Mouse (Mus musculus) 3134 (cell line): ENCODE results near the gene Vps45.
A peak's percentile ranks its signal among the peaks of the same experiment; 100 is the strongest.

Experiments used
- DNase-seq: peaks from one replicate; pipeline ENCODE4 v3.0.0-alpha.2; 2011; ENCODE audit warnings: low spot score; ENCODE audit not compliant: insufficient read length; ENCODE audit errors: extremely low read depth

Vps45 gene

DNA sequence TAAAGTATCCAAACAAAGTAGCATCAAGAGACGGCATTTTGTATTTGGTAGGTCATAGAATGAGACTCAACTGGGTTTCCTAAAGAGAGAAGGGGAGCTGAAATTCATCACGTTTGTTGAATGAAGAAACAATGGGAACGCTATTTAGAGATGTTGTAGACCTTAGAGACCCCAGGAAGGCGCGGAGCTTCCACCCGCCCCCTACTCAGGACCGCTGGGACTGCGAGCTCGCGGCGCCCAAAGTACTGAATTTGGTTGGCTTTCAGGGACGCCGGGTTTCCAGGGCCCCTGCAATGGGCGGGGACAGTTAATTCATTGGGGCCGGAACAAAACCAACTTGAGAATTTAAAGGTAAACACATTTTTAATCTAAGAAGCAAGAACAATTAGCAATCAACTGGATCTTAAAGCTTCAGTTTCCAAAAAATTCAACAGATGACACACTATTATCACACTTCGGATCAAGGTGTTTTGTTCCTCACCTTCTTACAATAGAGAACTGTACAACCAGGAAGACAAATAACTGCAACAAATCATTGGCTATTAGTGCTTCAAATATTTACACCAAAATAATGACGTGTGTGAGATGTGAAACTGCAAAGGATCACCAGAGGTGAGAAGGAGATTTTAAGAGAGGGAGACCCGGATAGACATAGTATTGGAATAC, at the start of gene Vps45:
Gene Vps45, minus strand, starts transcription at position 236 of the 666 bp plus-strand sequence.
- DNase-seq: peak; percentile 73

DNA sequence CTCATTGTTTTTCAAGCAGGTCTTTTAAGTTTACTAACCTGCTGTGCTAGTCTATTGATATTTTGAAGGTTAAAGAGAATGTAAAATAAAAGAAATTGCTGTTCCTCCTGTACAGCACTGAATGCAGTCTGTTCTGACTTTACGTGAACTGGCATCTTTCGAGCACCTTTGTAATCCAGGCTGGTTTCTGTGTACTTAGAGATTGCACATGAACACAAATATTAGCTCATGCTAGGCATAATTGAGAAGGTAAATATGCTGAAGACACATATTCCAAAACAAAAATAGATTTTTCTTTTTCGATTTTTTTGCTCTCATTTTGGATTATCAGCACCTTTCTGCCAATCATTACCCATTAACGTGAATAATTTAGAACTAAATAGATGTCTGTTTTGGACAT, 47.9 kb upstream of the Vps45 start:
- no peak for DNase-seq

DNA sequence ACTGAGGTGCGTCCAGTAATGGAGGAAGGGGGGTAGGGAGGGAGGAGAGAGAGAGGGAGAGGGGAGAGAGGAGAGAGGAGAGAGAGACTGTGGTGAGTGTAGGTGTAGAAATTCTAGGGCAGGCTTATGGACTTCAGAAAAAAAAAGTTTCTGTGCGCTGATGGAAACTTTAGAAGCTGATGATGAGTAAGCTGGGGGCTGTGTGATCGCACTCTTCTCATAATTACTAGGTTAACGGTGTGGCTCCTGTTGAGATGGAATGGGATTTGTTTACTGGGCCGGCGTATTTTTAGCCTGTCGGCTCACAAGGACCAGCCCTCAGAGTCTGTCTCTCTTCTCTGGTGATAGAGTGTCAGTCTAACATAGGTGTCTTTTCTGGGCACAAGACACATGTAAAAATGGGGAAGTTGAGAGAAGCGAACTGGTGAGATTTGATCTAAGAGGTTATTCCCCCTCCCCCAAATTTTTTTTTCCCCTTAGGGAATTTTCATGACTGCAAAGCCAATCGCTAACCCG, 47.0 kb upstream of the Vps45 start:
- DNase-seq: no peak

DNA sequence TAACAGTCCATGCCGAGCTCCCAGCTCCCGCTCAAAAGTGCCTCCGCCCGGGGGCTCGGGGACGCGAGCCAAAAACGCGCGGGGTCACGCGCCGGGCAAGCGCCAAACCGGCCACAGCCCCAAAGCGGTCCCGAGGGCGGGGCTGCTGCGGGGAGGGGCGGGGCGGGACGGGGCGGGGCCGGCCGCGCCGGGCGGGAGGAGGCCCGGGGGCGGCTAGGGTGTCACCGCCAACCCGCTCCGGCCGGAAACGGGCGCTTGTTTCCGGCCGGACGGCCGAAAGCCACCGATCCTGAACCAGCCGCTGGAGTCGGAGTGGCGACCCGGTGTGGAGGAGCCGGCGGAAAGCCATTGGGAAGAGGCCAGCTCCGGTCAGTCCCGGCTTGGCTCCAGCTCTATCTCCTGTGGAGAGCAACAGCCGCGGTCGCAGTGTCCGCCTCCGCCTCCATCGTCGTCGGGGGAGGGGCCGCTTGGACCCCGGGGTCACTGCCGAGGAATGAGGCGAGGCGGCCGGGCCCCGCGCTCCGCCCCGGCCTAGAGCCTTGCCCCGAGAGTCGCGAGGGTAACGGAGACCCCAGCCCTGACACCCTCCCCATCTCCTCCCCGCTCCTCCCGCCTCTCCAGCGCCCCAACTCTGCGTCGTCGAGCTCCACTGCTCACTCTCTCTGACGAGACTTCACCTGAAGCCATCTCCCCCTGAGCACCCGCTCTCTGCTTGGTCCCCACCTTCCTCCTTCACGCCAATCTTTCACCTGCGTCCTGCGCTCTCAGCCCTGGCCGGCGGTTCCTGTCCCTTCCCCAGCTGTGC, 46.2 kb upstream of the Vps45 start, which contains the start of gene Otud7b:
Gene Otud7b, plus strand, starts transcription at position 267 of the 805 bp plus-strand sequence.
- DNase-seq: peak; percentile 86

DNA sequence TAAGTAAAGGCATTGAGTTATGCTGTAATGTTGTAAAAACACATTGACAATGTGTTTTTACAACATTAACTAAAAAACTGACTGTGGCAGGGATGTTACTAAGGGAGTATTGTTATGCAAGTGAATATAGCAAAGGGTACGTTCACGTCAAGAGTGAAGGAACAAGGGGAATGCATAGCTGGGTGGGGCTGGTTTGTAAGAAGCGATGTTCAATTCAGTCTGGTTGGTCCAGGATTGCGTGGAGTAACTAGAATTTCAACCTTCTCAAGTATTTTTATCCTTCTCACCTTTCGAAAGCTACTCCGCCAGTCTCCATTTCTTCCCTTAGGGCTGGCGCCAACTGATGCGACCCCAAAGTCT, 45.6 kb upstream of the Vps45 start:
- no peak for DNase-seq

DNA sequence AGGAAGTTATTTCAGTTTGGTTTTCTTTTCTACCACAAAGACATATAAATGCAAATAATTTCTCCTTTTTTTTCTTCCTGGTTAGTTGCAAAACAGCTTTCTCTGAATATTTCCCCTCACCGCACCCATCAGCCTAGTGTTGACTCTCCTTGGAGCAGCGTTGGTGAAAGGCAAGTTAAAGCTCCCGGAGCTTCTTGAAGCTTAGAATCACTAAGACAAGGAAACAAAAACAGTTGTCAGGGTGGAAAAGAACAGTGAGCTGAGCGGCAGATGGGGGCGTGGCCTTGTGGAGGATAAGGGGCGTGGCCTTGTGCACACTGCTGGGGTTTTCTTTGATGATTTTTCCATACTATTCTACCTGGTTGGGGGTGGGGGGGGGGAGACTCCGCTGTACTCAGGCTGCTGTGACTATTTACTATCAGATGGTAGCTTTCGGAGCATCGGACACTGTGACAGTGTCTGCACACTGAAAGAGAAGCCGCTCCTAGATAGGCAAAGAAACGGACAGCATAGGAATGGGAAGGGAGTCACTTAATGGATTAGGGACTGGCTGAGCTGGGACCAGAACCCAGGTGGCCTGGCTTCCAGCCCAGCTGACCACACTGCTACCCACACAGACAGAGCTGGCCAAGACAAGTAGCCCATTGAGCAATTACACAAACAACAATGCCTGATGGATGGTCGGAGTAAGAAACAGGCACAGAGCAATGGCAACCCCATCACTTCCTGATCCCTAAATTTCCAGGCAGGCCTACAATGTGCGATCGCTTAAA, 44.0 kb upstream of the Vps45 start:
- DNase-seq: peak; percentile 87

DNA sequence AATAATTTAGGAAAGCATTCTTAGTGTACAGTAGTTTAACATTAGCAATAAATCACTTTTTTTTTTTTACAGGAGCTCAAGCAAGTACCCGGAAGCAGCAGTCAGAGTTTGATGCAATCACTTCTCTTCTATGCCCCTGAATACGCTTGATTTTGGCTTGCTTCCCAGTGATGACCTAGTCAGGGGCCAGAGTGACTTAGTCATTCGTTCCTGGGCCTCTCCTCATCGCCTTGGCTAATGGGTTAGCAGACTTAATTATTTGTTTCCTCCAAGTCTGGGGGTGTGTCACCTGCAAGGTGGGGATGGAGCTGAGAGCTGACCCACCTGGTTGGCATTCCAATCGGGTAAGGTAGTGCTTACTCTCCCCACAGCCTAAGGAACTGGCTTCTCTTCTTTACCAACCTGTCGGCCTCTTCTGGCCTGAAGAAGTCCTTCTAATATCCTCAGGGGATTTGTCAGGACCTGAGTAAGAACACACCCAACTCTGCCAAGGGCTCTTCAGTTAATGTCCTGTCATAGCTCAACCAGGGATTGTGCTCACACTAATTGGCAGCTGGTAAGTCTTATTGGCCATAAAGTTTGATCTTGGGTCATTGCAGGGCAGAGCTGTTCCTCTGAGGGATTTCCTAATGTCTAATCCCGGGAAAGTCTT, 40.5 kb upstream of the Vps45 start:
- peak; percentile 82 for DNase-seq

DNA sequence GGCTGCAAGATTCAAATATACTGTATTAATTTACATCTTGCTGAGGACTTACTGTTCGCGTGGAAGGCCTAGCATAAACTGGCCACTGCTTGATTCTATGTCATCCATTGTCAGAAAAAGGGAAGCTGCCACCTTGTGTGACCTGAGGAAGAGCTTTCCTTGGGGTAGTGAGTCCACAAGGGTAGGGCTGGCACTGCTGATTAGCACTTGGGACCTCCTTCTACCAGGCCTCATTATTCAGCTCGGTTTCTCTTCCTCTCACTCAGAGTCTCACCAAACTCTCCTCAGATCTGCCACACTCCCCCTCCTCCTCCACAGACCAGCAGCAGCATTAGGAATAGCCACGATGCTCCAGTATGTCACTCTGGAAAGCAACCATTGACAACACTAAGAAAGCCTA, 39.9 kb upstream of the Vps45 start:
- no peak for DNase-seq

DNA sequence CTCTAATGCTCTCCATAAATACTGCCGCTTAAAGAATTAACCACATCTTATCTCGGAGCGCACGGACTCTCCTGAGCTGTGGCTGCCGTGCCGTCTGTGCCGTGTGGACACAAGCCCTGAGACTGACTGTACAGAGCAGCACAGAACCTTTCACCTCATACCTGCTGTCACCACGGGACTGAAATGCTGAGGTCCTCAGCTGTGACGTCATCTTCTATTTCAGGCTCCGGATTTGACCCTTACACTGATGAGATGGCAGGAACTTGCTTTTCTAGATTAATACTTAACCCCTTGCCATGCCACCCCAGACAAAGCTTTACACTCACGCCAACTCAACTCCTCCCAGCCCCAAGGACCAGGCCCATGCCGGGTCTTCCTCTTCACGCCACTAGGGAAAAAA, 35.9 kb upstream of the Vps45 start:
- no peak for DNase-seq

DNA sequence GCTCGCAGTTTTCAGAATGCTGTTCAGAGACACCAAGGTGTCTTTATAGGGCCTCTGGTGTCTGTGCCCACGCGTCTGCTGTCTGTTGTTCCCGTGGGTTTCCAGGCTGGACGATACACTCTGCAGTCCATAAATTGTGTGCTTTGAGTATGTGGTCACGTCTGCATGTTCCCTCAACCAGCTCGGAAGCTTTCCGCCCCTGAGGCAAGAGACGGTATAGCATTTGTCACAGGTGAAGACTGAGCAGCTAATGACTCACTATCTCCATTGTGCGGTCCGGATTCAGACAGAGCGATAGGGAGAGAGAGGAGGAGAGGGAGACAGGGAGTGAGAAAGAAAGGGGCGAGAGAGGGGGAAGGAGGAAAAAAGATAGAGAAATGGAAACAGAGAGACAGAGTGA, 35.2 kb upstream of the Vps45 start:
- no peak for DNase-seq

DNA sequence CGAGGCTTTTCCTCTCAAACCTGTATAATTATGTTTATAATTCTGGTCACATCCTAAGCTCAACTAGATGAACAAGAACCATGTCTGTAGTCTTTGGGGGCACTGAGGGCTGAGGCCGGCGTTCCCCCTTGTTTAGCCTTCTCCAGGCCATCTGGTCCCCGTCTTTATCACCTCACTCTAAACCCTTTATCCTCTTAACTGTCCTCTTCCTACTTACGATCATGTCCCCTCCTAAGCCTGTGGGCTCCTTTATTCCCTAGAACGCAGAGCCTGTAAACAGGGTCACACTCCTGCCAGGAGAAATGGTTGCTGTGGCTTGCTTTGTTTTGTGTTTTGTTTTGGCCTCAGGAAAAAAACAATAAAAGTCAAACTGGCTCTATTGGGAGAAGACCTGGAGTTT, 33.7 kb upstream of the Vps45 start:
- no peak for DNase-seq

DNA sequence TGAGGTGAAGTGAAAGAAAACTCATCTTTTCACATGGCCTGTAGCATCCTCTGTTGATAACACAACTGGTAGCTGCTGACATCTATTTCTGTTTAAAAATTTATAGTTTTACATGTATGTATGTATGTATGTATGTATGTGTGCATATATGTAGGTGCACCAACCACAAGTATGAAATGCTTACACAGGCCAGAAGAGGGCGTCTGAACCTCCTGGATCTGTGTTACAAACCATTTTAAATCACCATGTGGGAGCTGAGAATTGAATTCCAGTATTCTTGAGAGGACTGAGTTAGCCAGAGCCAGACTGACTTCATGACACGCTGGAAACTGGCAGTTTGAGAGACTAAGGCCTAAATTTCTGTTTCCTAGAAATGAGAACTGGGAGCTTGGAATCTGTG, 32.9 kb upstream of the Vps45 start:
- DNase-seq: no peak

DNA sequence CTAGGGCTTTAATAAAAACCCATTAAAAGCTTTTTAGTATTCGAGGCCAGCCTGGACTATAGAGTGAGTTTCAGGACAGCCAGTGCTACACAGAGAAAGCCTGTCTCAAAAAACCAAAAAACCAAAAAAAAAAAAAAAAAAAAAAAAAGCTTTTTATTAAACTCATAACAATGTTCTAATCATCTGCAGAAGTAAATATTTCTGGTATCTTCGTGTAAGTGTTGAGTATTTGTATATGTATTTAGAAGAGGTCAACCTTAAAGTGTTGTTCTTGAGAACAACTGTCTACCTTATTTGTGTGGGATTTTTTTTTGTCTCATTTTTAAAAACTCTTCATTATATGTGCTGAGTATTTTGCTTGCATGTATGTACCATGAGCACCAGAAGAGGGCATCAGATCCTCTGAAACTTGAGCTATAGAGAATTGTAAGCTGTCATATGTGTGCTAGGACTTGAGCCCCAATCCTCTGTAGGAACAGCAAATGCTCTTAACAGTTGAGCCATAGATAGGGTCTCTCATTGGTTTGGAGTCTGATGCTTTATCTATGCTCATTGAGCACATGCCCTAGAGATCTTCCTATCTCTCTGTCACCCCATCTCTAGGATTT, 31.7 kb upstream of the Vps45 start:
- DNase-seq: no peak

DNA sequence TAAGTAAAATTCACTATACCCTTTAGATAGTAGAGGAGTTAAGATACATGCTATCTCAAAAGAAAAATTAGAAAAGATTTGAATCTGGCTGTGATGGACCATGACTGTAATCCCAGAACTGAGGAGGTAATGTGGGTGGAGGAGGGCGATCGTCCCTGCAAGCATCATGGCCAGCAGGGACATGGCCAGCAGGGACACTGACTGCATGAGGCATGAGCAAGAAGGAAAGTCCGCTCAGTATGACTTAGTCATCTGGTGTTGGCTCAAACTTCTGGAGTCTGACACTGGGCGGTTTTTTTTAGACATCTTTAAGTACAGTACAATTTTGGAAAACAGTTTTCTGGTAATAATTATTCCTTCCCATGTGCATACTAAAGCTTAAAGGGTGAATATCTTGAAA, 29.5 kb upstream of the Vps45 start:
- DNase-seq: peak; percentile 53

DNA sequence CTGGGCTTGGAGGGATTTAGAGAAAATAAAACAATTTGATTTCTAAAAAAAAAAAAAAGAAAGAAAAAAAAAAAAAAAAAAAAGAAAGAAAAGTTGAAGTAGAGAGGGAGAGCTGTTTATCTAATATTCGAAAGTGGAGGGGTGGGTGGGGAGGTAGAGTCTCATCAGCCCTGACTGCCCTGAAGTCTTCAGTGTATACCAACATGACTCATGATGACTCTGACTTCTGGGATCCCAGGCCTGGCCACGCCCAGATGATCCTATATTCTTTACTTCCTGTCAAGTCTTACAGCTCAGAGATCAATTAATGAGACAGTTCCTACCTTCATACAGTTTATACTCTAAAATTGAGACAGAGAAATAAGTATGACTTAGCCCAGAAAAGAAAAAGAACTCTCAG, 29.0 kb upstream of the Vps45 start:
- peak; percentile 49 for DNase-seq

DNA sequence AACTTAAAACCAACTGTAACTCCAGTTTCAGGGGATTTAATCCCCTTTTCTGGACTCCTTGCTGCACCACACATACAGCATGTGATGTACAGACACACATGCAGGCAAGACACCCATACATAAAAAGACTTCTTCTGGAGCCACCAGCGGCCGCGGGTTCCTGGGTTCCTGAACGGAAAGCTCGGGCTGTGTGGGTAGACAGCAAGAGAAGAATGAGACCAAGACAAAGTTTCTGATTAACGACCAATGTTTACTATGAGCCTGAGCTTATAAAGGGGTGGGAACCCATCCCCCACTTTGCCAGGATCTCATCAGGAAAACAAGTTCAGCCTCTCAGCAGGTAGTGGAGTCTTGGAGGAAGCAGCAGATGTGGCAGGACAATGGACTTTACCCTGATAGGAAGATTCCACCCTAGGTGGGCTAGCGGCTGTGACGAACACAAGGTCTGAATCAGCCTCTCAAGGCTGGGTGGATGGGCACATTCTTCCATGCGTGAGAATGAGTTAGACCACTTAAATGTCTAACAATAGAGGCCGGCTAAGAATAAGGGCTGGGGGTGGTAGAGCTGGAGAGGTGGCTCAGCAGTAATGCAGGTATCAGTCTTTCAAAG, 26.0 kb upstream of the Vps45 start:
- DNase-seq: no peak

DNA sequence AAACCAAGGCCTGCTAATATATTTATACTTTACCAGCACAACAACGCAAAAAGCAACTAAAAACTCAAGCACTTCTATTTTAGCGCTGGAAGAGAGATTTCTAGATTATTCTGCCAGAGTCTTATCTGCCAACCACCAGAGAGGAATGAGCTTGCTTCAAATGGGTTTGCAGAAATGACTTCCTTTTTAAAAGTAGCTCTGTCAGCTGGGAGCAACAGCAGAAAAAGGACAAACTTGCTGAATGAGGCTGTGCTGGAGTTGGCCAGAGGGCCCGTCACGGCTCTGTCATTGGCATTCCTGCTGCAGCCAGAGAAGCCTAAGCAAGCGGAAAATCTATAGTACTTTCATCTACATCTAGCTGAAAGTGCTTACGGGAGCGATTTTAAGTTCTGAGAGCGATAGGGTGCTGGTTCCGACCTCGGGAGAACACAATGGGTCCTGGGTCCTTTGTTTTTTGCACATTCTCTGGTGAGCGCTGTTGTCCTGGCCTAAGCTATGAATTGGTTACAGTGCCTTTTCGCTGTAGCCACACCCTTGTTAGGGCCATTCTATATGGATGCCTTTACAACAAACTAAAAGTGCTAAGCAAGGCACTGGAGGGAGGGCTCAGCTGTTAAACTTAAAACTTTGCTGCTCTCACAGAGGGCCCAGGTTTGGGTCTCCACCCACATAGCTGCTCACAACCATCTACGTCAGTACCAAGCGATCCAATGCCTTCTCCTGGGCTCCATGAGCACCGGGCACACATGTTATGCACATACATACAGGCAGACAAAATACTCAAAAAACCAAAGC, 24.6 kb upstream of the Vps45 start:
- DNase-seq: no peak

DNA sequence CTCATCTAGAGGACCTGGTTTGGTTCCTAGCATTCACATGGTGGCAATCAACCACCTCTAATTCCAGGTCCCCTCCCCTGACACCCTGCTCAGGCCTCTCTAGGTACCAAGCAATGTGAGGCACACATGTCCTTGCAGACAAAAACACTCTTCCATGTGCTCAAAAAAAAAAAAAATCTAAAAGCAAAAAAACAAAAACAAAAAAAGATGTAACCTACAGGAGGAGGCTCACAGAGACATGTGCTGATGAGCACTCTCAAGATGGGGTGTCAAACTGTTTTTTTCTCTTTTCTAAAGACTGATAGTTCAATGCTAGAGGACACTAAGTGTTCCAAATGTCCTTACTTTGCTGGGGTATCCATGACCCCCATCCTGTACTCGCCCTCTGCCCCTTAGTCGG, 23.8 kb upstream of the Vps45 start:
- no peak for DNase-seq

DNA sequence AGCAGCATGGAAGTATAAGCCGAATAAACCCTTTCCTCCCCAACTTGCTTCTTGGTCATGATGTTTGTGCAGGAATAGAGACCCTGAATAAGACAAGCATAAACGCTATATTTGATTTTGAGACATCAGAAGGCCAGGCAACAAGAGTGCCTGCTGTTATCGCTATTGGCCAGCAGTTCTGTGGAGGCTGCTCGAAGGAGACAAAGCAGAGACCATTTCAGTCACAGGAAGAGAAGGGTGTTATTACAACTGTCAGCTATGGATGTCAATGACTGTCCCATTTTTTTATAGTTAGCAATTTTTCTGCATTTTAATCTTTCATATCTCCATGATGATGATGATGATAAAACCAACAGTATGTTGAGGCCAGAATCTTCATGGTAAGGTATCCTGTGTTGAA, 23.4 kb upstream of the Vps45 start:
- no peak for DNase-seq
